Mouse (Mus musculus) mesoderm, embryonic 11.5 days (tissue): ENCODE measurements around the gene Stat3.

ENCODE experiments used
- DNase-seq: peaks from one replicate; pipeline ENCODE4 v3.0.0-alpha.2; 2012; ENCODE audit warnings: low read depth, low spot score

Gene Stat3

GRCm38 (mm10) chr11:100964180-100964579, 24.8 kb upstream of the Stat3 start:
- DNase-seq = no peak

GRCm38 (mm10) chr11:100963647-100964046, 24.3 kb upstream of the Stat3 start:
- DNase-seq = no peak

- DNase-seq = no peak
Observed at GRCm38 (mm10) chr11:100962371-100962911, 23.1 kb upstream of the Stat3 start.

- no peak for DNase-seq
Observed at GRCm38 (mm10) chr11:100960540-100960939, 21.2 kb upstream of the Stat3 start.

GRCm38 (mm10) chr11:100959826-100960225, 20.5 kb upstream of the Stat3 start:
- no peak for DNase-seq

- DNase-seq = peak; percentile 80
Observed at GRCm38 (mm10) chr11:100959464-100959810, 20.1 kb upstream of the Stat3 start.

GRCm38 (mm10) chr11:100958613-100959463, 19.5 kb upstream of the Stat3 start:
- no peak for DNase-seq

- no peak for DNase-seq
Observed at GRCm38 (mm10) chr11:100957915-100958469, 18.7 kb upstream of the Stat3 start.

GRCm38 (mm10) chr11:100957244-100957643, 17.9 kb upstream of the Stat3 start:
- peak; percentile 87 for DNase-seq

GRCm38 (mm10) chr11:100949540-100949939, 10.2 kb upstream of the Stat3 start:
- no peak for DNase-seq

- no peak for DNase-seq
Observed at GRCm38 (mm10) chr11:100948317-100948716, 9.0 kb upstream of the Stat3 start.

- no peak for DNase-seq
Observed at GRCm38 (mm10) chr11:100947548-100947947, 8.2 kb upstream of the Stat3 start.

GRCm38 (mm10) chr11:100946862-100947261, 7.5 kb upstream of the Stat3 start:
- DNase-seq = no peak

GRCm38 (mm10) chr11:100942388-100942787, 3.0 kb upstream of the Stat3 start:
- no peak for DNase-seq

GRCm38 (mm10) chr11:100938711-100939511, 429 bp downstream of the Stat3 start:
- DNase-seq = no peak

GRCm38 (mm10) chr11:100938112-100938511, 1.2 kb downstream of the Stat3 start:
- no peak for DNase-seq

GRCm38 (mm10) chr11:100937295-100937694, 2.0 kb downstream of the Stat3 start:
- no peak for DNase-seq

- no peak for DNase-seq
Observed at GRCm38 (mm10) chr11:100935373-100936355, 3.7 kb downstream of the Stat3 start.

GRCm38 (mm10) chr11:100931254-100931921, 8.0 kb downstream of the Stat3 start:
- DNase-seq = no peak

GRCm38 (mm10) chr11:100930611-100931010, 8.7 kb downstream of the Stat3 start:
- DNase-seq = no peak
